8 mouse cellular contexts compared by ENCODE assay signal in genomic region chrX:73998911-73999869, GRCm38 (mm10). TPM values are rescaled to one million over a fixed set of nuclear protein-coding genes. Genes with fewer than 3 reads are reported as not detected.
A peak's percentile ranks its signal among the peaks of the same experiment; 100 is the strongest.
DNase-seq lines count a peak whose midpoint lies in the region; ATAC-seq and TF ChIP-seq lines count a peak whose summit lies in the region.

No protein-coding gene starts in this region.

- in situ Hi-C loops in ES-E14 (cut with MboI; ENCODE audit: low sequenced_read_pairs in 2 of 2, unreplicated experiment in 2 of 2), result no loop called here

- H3K4me2 ChIP-seq in forebrain, embryonic 11.5 days (ENCODE audit: low read depth, low read length, severe bottlenecking), result no peak overlapping the region
- H3K4me2 ChIP-seq in stomach, embryonic 15.5 days, result no peak overlapping the region

- no peaks in the 10 kb centered on the region for H3K9me3 ChIP-seq in ES-E14 (ENCODE audit: control insufficient read depth, insufficient read depth, low read depth, low read length)
- no peaks in the 10 kb centered on the region for H3K9me3 ChIP-seq in forebrain, embryonic 11.5 days (ENCODE audit: control insufficient read depth, low read length)
- no peaks in the 10 kb centered on the region for H3K9me3 ChIP-seq in hindbrain, embryonic 10.5 days
- no peaks in the 10 kb centered on the region for H3K9me3 ChIP-seq in stomach, embryonic 15.5 days

- H3K27ac ChIP-seq in ES-E14 (ENCODE audit: insufficient read depth, low read depth, low read length, poor library complexity, severe bottlenecking), result peak overlapping the region; percentile 91; the same call in 1 of the 2 replicates
- H3K27ac ChIP-seq in forebrain, embryonic 11.5 days (ENCODE audit: low read depth, low read length), result peak overlapping the region; percentile 70
- peak overlapping the region; percentile 80 for H3K27ac ChIP-seq in hindbrain, embryonic 10.5 days
- no peak overlapping the region; the same call in 1 of the 2 replicates for H3K27ac ChIP-seq in stomach, embryonic 15.5 days

- no peak overlapping the region for H3K4me3 ChIP-seq in ES-E14 (ENCODE audit: insufficient read depth in 1 of 2, low read depth in 1 of 2, low read length in 2 of 2, poor library complexity in 1 of 2, severe bottlenecking in 1 of 2)
- H3K4me3 ChIP-seq in forebrain, embryonic 11.5 days (ENCODE audit: low read depth, low read length), result no peak overlapping the region
- no peak overlapping the region for H3K4me3 ChIP-seq in hindbrain, embryonic 10.5 days
- H3K4me3 ChIP-seq in stomach, embryonic 15.5 days (replicated peaks), result no peak overlapping the region

- peak; percentile 39 for DNase-seq in ES-E14 (ENCODE audit: low read depth, low spot score)
- DNase-seq in adrenal gland, adult 8-10 months, result peak; percentile 42
- DNase-seq in forebrain, embryonic 11.5 days (ENCODE audit: low spot score), result peak; percentile 52
- DNase-seq in hindbrain, embryonic 10.5 days (ENCODE audit: low spot score), result peak; percentile 49
- DNase-seq in left cerebral cortex, adult 18-20 months (ENCODE audit: low spot score in 2 of 2), result peak; percentile 4 to 30
- DNase-seq in cerebellum, adult 9-11 months, result no peak

- peaks cover 0 to 3% of the 10 kb centered on the region in 2 experiments; a peak in 1 of 4 replicates for H3K4me1 ChIP-seq in ES-E14 (ENCODE audit: control insufficient read depth in 2 of 2, insufficient read depth in 2 of 2, low read length in 2 of 2, poor library complexity in 1 of 2)
- H3K4me1 ChIP-seq in forebrain, embryonic 11.5 days (replicated peaks; ENCODE audit: control insufficient read depth, insufficient read depth, low read length), result no peaks in the 10 kb centered on the region
- 0 out of 2 replicates have a peak, but pooled peaks cover 11% of the 10 kb centered on the region for H3K4me1 ChIP-seq in hindbrain, embryonic 10.5 days (replicated peaks)
- no peaks in the 10 kb centered on the region; the same call in 1 of the 2 replicates for H3K4me1 ChIP-seq in stomach, embryonic 15.5 days

- peak; percentile 82 for ATAC-seq in forebrain, embryonic 11.5 days (replicated peaks; ENCODE audit: low FRiP score)
- peak; percentile 99 for ATAC-seq in megakaryocyte progenitor cell, adult 5-6 weeks (replicated peaks; ENCODE audit: poor library complexity)
- ATAC-seq in stomach, embryonic 15.5 days (ENCODE audit: insufficient read depth, low FRiP score, low read depth), result peak; percentile 84

- H3K9ac ChIP-seq in ES-E14 (ENCODE audit: insufficient read depth, low read depth, low read length, poor library complexity, severe bottlenecking), result peak overlapping the region; percentile 24; the same call in 1 of the 2 replicates
- H3K9ac ChIP-seq in forebrain, embryonic 11.5 days (ENCODE audit: low read length), result no peak overlapping the region
- H3K9ac ChIP-seq in stomach, embryonic 15.5 days, result no peak overlapping the region

- WGBS in forebrain, embryonic 11.5 days, result 25% methylated on average over 8 of the region's 8 CpGs
- WGBS in hindbrain, embryonic 10.5 days, result 33% methylated on average over 8 of the region's 8 CpGs
- 28% methylated on average over 8 of the region's 8 CpGs for WGBS in stomach, embryonic 15.5 days

- no peaks in the 10 kb centered on the region for H3K36me3 ChIP-seq in ES-E14 (ENCODE audit: control insufficient read depth, insufficient read depth, low read length, poor library complexity, severe bottlenecking)
- H3K36me3 ChIP-seq in forebrain, embryonic 11.5 days (ENCODE audit: control insufficient read depth, insufficient read depth, low read length), result no peaks in the 10 kb centered on the region
- H3K36me3 ChIP-seq in hindbrain, embryonic 10.5 days, result no peaks in the 10 kb centered on the region
- H3K36me3 ChIP-seq in stomach, embryonic 15.5 days, result no peaks in the 10 kb centered on the region

- H3K27me3 ChIP-seq in forebrain, embryonic 11.5 days (ENCODE audit: control insufficient read depth, insufficient read depth, low read length), result no peaks in the 10 kb centered on the region
- H3K27me3 ChIP-seq in hindbrain, embryonic 10.5 days (ENCODE audit: insufficient read depth, poor library complexity, severe bottlenecking), result no peaks in the 10 kb centered on the region
- H3K27me3 ChIP-seq in stomach, embryonic 15.5 days (replicated peaks), result no peaks in the 10 kb centered on the region

TF ChIP-seq in ES-E14, 5 proteins besides CTCF, POLR2A, EP300 and RAD21:
- peak; percentile 98 for TF ChIP-seq MAFK (IDR thresholded peaks at IDR 0.05; ENCODE audit: insufficient read depth, low read depth, low read length)
- TF ChIP-seq CHD2 (IDR thresholded peaks at IDR 0.05; ENCODE audit: low read depth, low read length), result no peak

RNA-seq across cellular contexts. Expression of gene Irak1, which starts 24.5 kb away (rescaled TPM):
- total RNA-seq in ES-E14 (2012; rRNA removed), result 35.9 and 49.0 TPM in 2 replicates
- 100 to 1,000 TPM; 109 to 154 (median 129) TPM for total RNA-seq in adrenal gland, adult 8-10 months (2022)
- polyA plus RNA-seq in forebrain, embryonic 11.5 days (2014; fragmentation: Nextera tagmentation; extraction: Ambion mirVana), result 49.1 and 56.7 TPM in 2 replicates
- polyA plus RNA-seq in hindbrain, embryonic 10.5 days (2016; fragmentation: Nextera tagmentation; extraction: Ambion mirVana), result 53.3 and 60.6 TPM in 2 replicates
- total RNA-seq in left cerebral cortex, adult 18-20 months (2021), result 10 to 100 TPM; 48.2 to 49.0 TPM
- total RNA-seq in megakaryocyte progenitor cell, adult 5-6 weeks (2015), result 74.6 and 83.9 TPM in 2 replicates
- 53.9 and 57.1 TPM in 2 replicates for total RNA-seq in megakaryocyte progenitor cell, adult 5-6 weeks (2017)
- polyA plus RNA-seq in stomach, embryonic 15.5 days (2015; fragmentation: Nextera tagmentation; extraction: Ambion mirVana), result 68.3 and 71.1 TPM in 2 replicates

RNA-seq across cellular contexts. Expression of gene Hcfc1, which starts 33.0 kb away (rescaled TPM):
- total RNA-seq in ES-E14 (2012; rRNA removed), result 89.6 and 95.7 TPM in 2 replicates
- total RNA-seq in adrenal gland, adult 8-10 months (2022), result 10 to 100 TPM; 58.1 to 78.5 (median 68.1) TPM
- 90.6 and 92.2 TPM in 2 replicates for polyA plus RNA-seq in forebrain, embryonic 11.5 days (2014; fragmentation: Nextera tagmentation; extraction: Ambion mirVana)
- 77.2 and 77.7 TPM in 2 replicates for polyA plus RNA-seq in hindbrain, embryonic 10.5 days (2016; fragmentation: Nextera tagmentation; extraction: Ambion mirVana)
- 10 to 100 TPM; 67.0 to 69.2 TPM for total RNA-seq in left cerebral cortex, adult 18-20 months (2021)
- total RNA-seq in megakaryocyte progenitor cell, adult 5-6 weeks (2015), result 125 and 129 TPM in 2 replicates
- total RNA-seq in megakaryocyte progenitor cell, adult 5-6 weeks (2017), result 52.3 and 61.8 TPM in 2 replicates
- 40.8 and 46.8 TPM in 2 replicates for polyA plus RNA-seq in stomach, embryonic 15.5 days (2015; fragmentation: Nextera tagmentation; extraction: Ambion mirVana)
